Mouse (Mus musculus) lung, embryonic 14.5 days (tissue): ENCODE measurements around the gene Zfp719. TPM values are rescaled to one million over a fixed set of nuclear protein-coding genes. Genes with fewer than 3 reads are reported as not detected.
A peak's percentile ranks its signal among the peaks of the same experiment; 100 is the strongest.

Source experiments
- ATAC-seq: fragments of 200-750 bp; cut with Nextera tagmentation; 2 replicates; pipeline ENCODE4 v1.8.0; 2017; ENCODE audit warnings: mild to moderate bottlenecking, moderate TSS enrichment, moderate library complexity; ENCODE audit not compliant: insufficient read depth
- DNase-seq: peaks from one replicate; pipeline ENCODE4 v3.0.0-alpha.2; 2015
- H3K27ac ChIP-seq: fragments of 300-500 bp; sonication (generic); 2 replicates; pipeline ENCODE4 v1.5.1; 2014; ENCODE audit warnings: low read depth, mild to moderate bottlenecking, moderate library complexity
- H3K27me3 ChIP-seq: fragments of 300-500 bp; sonication (generic); 2 replicates; pipeline ENCODE4 v1.6.1; 2014; ENCODE audit warnings: low read length, control low read depth; ENCODE audit not compliant: insufficient read depth
- H3K36me3 ChIP-seq: fragments of 300-500 bp; sonication (generic); 2 replicates; pipeline ENCODE4 v1.6.1; 2014; ENCODE audit warnings: control low read depth; ENCODE audit not compliant: insufficient read depth
- H3K4me1 ChIP-seq: fragments of 300-500 bp; sonication (generic); 2 replicates; pipeline ENCODE4 v1.6.1; 2014; ENCODE audit warnings: antibody characterized with exemption, control low read depth; ENCODE audit not compliant: insufficient read depth
- H3K4me2 ChIP-seq: fragments of 300-500 bp; sonication (generic); 2 replicates; pipeline ENCODE4 v1.6.1; 2014; ENCODE audit warnings: mild to moderate bottlenecking
- H3K4me3 ChIP-seq: fragments of 300-500 bp; sonication (generic); 2 replicates; pipeline ENCODE4 v1.5.1; 2014; ENCODE audit warnings: low read depth, low read length
- H3K9ac ChIP-seq: fragments of 300-500 bp; sonication (generic); 2 replicates; pipeline ENCODE4 v1.6.1; 2014
- H3K9me3 ChIP-seq: fragments of 300-500 bp; sonication (generic); 2 replicates; pipeline ENCODE4 v1.6.1; 2016; ENCODE audit warnings: low read depth, low read length, control low read depth
- CTCF ChIP-seq: IDR thresholded peaks from 2 replicates; pipeline ENCODE4 v1.5.1; 2016; ENCODE audit warnings: antibody characterized with exemption, low read depth
- WGBS: fragments of 180-500 bp; shearing (Covaris S2); extraction: QIAGEN DNeasy Blood & Tissue Kit; methylation state at CpG from one replicate; pipeline ENCODE4 v1.1.7; 2014; 5-methylcytosine and 5-hydroxymethylcytosine counted together
- polyA plus RNA-seq: library from polyadenylated mRNA; unstranded; fragments of >200 nt; fragmentation: Nextera tagmentation; extraction: Ambion mirVana; gene quantifications from 2 replicates; pipeline ENCODE4 v1.2.1, GENCODE M21; 2014

The Zfp719 gene
- polyA plus RNA-seq, 1 experiment from 2014 or later: 15.1 TPM

DNA sequence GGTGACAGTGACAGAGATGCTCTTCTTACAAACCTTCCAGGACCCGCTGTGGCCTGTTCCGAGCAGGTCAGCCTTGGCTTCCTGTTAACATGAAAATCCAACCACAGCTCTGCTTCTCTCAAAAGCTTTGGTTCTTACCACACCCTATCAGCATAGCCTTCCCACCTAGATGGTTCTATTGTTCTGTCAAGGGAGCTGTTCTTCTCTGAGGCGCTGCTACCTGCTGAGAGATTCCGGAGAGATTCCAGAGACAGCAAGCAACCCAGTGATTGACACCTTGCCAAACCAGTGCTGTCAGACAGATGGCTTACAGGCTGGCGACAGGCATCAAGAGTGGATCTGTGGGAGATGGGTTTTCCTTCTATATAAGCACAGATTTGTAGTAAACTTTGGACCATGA, 31.7 kb upstream of the Zfp719 start:
- Histone ChIP-seq H3K36me3 (no peaks in the 10 kb centered on the region), H3K27ac (no peak overlapping the region), H3K4me3 (no peak overlapping the region), H3K4me2 (no peak overlapping the region), H3K4me1 (no peaks in the 10 kb centered on the region), H3K27me3 (no peaks in the 10 kb centered on the region), H3K9me3 (no peaks in the 10 kb centered on the region), H3K9ac (no peak overlapping the region)
- DNase-seq (no peak), ATAC-seq (no peak)
- 27% methylated on average over 5 of the region's 5 CpGs for WGBS
- no peak for TF ChIP-seq CTCF

DNA sequence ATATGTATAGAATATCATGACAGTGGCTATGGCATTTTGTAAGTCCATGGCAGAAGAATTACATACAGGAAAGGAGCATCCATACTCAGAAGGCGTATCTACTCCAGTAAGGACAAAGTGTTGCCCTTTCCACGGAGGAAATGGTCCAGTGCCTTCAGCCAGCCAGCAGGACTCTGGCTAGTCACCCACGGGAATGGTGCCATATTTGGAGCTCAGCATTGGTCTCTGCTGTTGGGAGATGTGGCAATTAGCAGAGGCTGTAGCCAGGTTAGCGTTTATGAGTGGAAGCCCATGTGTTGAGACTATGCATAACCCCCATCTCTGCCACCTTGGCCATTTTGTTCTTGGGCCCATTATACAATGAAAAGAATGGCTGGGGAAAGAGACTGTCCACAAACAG, 31.2 kb upstream of the Zfp719 start:
- TF ChIP-seq CTCF: no peak
- Histone ChIP-seq H3K4me2 (no peak overlapping the region), H3K27ac (no peak overlapping the region), H3K27me3 (no peaks in the 10 kb centered on the region), H3K9me3 (no peaks in the 10 kb centered on the region), H3K4me1 (no peaks in the 10 kb centered on the region), H3K4me3 (no peak overlapping the region), H3K9ac (no peak overlapping the region), H3K36me3 (no peaks in the 10 kb centered on the region)
- ATAC-seq (no peak), DNase-seq (no peak)
- whole genome bisulfite sequencing: 79% methylated on average over 4 of the region's 4 CpGs

DNA sequence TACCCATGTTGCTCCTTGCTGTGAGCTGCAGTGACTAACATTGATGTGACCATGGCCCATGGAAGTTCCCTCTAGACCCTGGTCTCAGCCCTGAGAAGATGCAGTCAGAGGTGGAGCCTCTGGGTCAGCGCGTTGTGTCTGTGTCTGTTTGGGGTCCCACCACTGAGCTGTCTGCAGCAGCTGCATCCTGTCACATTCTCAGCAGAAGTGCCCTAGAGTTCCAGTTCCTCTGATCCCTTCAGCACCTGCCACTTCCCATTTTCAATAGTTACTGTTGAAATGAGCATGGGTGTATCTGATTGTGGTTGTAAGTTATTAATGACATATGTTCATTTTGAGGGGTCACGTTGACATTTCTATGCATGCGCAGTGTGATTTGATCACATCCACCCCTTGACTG, 26.3 kb upstream of the Zfp719 start:
- H3K9ac ChIP-seq: no peak overlapping the region
- DNase-seq: no peak
- no peak for ATAC-seq
- no peaks in the 10 kb centered on the region for H3K36me3 ChIP-seq
- WGBS: 59% methylated on average over 4 of the region's 4 CpGs
- no peak overlapping the region for H3K4me2 ChIP-seq
- H3K27me3 ChIP-seq: no peaks in the 10 kb centered on the region
- TF ChIP-seq CTCF: no peak
- H3K4me3 ChIP-seq: no peak overlapping the region
- H3K27ac ChIP-seq: no peak overlapping the region
- no peaks in the 10 kb centered on the region for H3K4me1 ChIP-seq
- no peaks in the 10 kb centered on the region for H3K9me3 ChIP-seq

DNA sequence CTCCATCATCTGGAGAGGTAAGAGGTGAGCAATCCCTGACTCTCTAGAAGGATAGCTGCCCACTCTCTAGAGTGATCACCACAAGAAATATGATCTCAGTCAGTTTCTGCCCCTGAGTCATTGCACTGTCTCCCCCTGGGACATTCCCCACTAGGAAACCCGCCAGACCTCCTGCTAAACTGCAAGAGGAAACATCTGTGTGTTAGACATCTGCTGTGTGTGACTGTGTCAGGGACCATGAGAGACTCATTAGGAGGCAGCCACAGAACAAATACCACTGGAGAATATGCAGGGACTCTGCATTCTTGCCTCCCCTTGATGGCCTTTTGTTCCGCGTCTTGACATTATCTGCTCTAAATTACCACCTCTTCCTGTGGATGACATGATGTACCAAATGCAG, 24.9 kb upstream of the Zfp719 start:
- Histone ChIP-seq H3K36me3 (no peaks in the 10 kb centered on the region), H3K4me1 (no peaks in the 10 kb centered on the region), H3K27ac (no peak overlapping the region), H3K9me3 (no peaks in the 10 kb centered on the region), H3K9ac (no peak overlapping the region), H3K27me3 (no peaks in the 10 kb centered on the region), H3K4me3 (no peak overlapping the region), H3K4me2 (no peak overlapping the region)
- DNase-seq (peak; percentile 9), ATAC-seq (no peak)
- 63% methylated on average over 3 of the region's 3 CpGs for WGBS
- no peak for TF ChIP-seq CTCF

DNA sequence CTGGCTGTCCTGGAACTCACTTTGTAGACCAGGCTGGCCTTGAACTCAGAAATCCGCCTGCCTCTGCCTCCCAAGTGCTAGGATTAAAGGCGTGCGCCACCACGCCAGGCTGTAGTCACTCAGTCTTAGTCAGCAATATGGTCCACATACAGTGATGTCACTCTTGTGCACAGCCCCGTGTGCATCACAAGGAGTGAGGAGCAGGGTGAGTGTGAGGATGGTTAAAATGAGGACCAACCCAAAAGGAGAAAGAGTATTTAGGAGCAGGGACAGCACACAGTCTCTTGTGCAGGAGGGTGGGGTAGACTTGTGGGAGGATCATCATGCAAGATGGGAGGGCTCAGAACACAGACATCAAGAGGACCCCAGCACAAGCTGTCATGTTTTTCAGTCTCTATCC, 24.1 kb upstream of the Zfp719 start:
- WGBS: 89% methylated on average over 5 of the region's 5 CpGs
- no peak overlapping the region for H3K9ac ChIP-seq
- ATAC-seq: no peak

DNA sequence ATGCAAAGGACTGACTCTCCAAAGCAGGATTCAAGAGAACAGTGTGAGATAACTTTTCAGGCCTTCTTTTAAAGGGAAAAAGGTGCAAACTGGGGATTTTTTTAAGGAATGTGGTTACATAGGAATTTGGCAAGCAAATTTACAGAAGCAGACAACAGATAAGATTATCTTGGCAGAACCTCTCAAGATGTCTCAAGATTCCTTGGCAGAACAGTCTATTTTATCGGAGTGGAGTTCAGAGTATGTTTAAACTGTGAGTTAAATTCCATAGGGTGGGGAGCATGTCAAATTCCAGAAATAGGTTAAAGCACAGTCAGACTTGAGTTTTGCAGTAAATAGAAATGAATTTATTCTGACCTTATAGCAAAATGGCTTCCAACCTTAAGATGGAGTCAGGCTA, 22.5 kb upstream of the Zfp719 start:
- Histone ChIP-seq H3K4me2 (no peak overlapping the region), H3K36me3 (no peaks in the 10 kb centered on the region), H3K9ac (no peak overlapping the region), H3K27ac (no peak overlapping the region), H3K27me3 (no peaks in the 10 kb centered on the region), H3K4me3 (no peak overlapping the region), H3K4me1 (no peaks in the 10 kb centered on the region), H3K9me3 (no peaks in the 10 kb centered on the region)
- DNase-seq (peak; percentile 56), ATAC-seq (0 out of 2 replicates have a peak, but pooled peaks have one; percentile 6)
- WGBS: 20% methylated on average over 1 of the region's 1 CpGs
- no peak for TF ChIP-seq CTCF

More for the DNA sequence above, 24.1 kb upstream of the Zfp719 start:
- H3K4me2 ChIP-seq: no peak overlapping the region
- H3K4me1 ChIP-seq: no peaks in the 10 kb centered on the region
- H3K4me3 ChIP-seq: no peak overlapping the region
- no peak for DNase-seq
- no peak for TF ChIP-seq CTCF
- no peaks in the 10 kb centered on the region for H3K27me3 ChIP-seq
- H3K27ac ChIP-seq: no peak overlapping the region
- no peaks in the 10 kb centered on the region for H3K36me3 ChIP-seq
- no peaks in the 10 kb centered on the region for H3K9me3 ChIP-seq

DNA sequence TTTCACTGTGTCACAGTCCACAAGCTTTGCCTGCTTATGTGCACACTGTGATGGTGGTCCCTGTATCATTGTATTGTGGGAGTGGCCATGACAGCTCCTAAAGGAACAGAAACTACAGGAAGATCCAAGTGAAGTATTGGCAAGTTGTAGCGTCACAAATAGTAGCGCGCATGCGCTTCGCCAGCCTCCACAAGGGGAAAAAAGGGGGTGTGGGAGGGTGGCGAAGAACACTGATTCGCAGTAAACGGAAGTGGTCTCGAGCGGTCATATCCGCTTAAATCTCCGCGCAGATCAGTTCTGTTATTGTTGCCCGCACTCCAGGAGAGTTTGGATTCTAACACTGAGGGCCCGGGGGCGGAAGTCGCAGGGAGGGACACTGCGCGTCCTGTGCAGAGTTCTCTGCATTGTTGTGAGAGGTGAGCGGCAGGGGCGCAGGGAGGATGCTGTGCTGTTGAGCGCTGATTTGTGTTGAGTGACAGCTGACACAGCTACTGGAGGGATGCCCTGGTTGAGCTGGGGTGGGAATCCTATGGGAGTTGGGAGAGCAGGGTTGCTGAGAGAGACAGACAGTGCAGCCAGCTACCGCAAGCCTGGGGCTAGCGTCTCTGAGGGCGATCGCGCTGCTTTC, 17.3 kb upstream of the Zfp719 start, which contains the start of gene Zfp658:
Gene Zfp658, plus strand, starts transcription at position 251 of the 628 bp plus-strand sequence.
- H3K9me3 ChIP-seq: no peaks in the 10 kb centered on the region

More for the DNA sequence above, 17.3 kb upstream of the Zfp719 start, which contains the start of gene Zfp658:
- ATAC-seq (peak; percentile 91), DNase-seq (peak; percentile 96)
- Histone ChIP-seq H3K4me1 (peaks cover 3% of the 10 kb centered on the region; the same call in 1 of the 2 replicates), H3K27ac (peak within 1 kb of the TSS; percentile 91), H3K4me3 (peak within 1 kb of the TSS; percentile 69), H3K27me3 (no peaks in the 10 kb centered on the region), H3K9ac (peak within 1 kb of the TSS; percentile 75), H3K36me3 (peaks cover 16% of the 10 kb centered on the region; the same call in 1 of the 2 replicates), H3K4me2 (peak within 1 kb of the TSS; percentile 86)
- under 1% methylated on average over 27 of the region's 27 CpGs for whole genome bisulfite sequencing
- TF ChIP-seq CTCF: 0 out of 2 replicates have a peak, but pooled peaks have one; percentile 11
